Comparison of ENCODE assay signal across 14 mouse cellular contexts in the genomic region with DNA sequence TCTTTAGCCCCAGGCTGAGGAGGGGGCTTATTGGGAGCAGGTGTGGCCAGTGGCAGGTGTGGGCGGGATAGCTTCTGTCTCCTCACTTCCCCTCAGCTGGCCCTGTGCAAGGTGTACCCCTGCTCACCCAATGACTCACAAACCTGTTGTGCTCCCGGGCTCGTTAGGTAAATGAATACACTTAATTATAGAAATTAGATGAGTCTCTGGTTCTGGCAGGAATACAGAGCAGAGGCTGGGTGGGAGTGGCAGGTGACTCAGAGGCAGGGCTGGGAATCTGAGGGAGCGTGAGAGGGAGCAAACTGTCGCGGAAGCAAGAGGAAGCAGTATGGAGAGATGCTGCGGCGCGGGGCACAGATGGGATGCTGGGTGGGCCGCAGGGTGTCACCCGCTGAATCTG. TPM values are rescaled to one million over a fixed set of nuclear protein-coding genes. Genes with fewer than 3 reads are reported as not detected.
A peak's percentile ranks its signal among the peaks of the same experiment; 100 is the strongest.
DNase-seq lines count a peak whose midpoint lies in the region; ATAC-seq lines count a peak whose summit lies in the region.
"Had no signal": no experiment of that assay in that cellular context is flagged by ENCODE, and none has a peak within 500 bp of the region (broad histone marks: within the 10 kb centered on the region; RNA-seq: fewer than 3 reads in every experiment).

No protein-coding gene starts in this region.

- no peak overlapping the region for H3K9ac ChIP-seq in forebrain, embryonic 16.5 days (replicated peaks; ENCODE audit: low read depth, low read length)
- H3K9ac ChIP-seq: lung, embryonic 14.5 days had no signal

- ATAC-seq in forebrain, embryonic 16.5 days = no peak
- ATAC-seq: activated CD4-positive, CD25-positive, alpha-beta regulatory T cell, adult 4 months; hindbrain, postnatal 0 days had no signal

- peak overlapping the region; percentile 35; the same call in 1 of the 2 replicates for H3K27ac ChIP-seq in forebrain, embryonic 10.5 days
- no peak overlapping the region for H3K27ac ChIP-seq in forebrain, embryonic 16.5 days (ENCODE audit: low read length)
- H3K27ac ChIP-seq: hindbrain, postnatal 0 days had no signal

- no peaks in the 10 kb centered on the region; the same call in 1 of the 2 replicates for H3K27me3 ChIP-seq in forebrain, embryonic 10.5 days (ENCODE audit: poor library complexity, severe bottlenecking)
- H3K27me3 ChIP-seq in forebrain, embryonic 16.5 days (replicated peaks; ENCODE audit: control insufficient read depth, insufficient read depth, low read length) = no peaks in the 10 kb centered on the region

- H3K4me2 ChIP-seq in forebrain, embryonic 16.5 days (ENCODE audit: low read length) = no peak overlapping the region
- H3K4me2 ChIP-seq: lung, embryonic 14.5 days had no signal

- intact Hi-C loops in left cerebral cortex, postnatal 36 days (cut with DNase I) = no loop called here

- DNase-seq in forebrain, embryonic 10.5 days (ENCODE audit: extremely low spot score, low spot score) = no peak
- DNase-seq in urinary bladder, postnatal 14 days (ENCODE audit: low spot score) = peak; percentile 8
- no peak for DNase-seq in urinary bladder, postnatal 25 days (ENCODE audit: low spot score)
- peak; percentile 78 for DNase-seq in left cerebral cortex, postnatal 36 days (ENCODE audit: low spot score in 2 of 2)
- DNase-seq in spleen, postnatal 4 days (ENCODE audit: low spot score in 2 of 2) = no peak
- DNase-seq in adrenal gland, postnatal 36 days = no peak
- no peak for DNase-seq in heart, postnatal 4 days
- DNase-seq: kidney, adult 9 months; lung, embryonic 14.5 days had no signal

- no peaks in the 10 kb centered on the region for H3K36me3 ChIP-seq in forebrain, embryonic 10.5 days (replicated peaks)
- H3K36me3 ChIP-seq in forebrain, embryonic 16.5 days (ENCODE audit: control insufficient read depth, insufficient read depth) = no peaks in the 10 kb centered on the region
- H3K36me3 ChIP-seq: G1E had no signal

- H3K9me3 ChIP-seq in forebrain, embryonic 10.5 days = no peaks in the 10 kb centered on the region
- no peaks in the 10 kb centered on the region for H3K9me3 ChIP-seq in forebrain, embryonic 16.5 days (ENCODE audit: control insufficient read depth, low read length)
- H3K9me3 ChIP-seq: G1E had no signal

- 0 out of 2 replicates have a peak, but pooled peaks cover 11% of the 10 kb centered on the region for H3K4me1 ChIP-seq in forebrain, embryonic 10.5 days
- no peaks in the 10 kb centered on the region; the same call in 1 of the 2 replicates for H3K4me1 ChIP-seq in forebrain, embryonic 16.5 days (replicated peaks; ENCODE audit: control insufficient read depth, insufficient read depth, low read length)

- no peak overlapping the region for H3K4me3 ChIP-seq in forebrain, embryonic 10.5 days
- no peak overlapping the region for H3K4me3 ChIP-seq in forebrain, embryonic 16.5 days (replicated peaks; ENCODE audit: low read length)

- 84% methylated on average over 11 of the region's 11 CpGs for WGBS in forebrain, embryonic 10.5 days
- WGBS in forebrain, embryonic 16.5 days = 59% methylated on average over 11 of the region's 11 CpGs

RNA-seq across cellular contexts. Expression of gene Kcnc4, which starts 17.2 kb away (rescaled TPM):
- not detected in 2 replicates for polyA plus RNA-seq in forebrain, embryonic 10.5 days (2016; fragmentation: Nextera tagmentation; extraction: Ambion mirVana)
- polyA plus RNA-seq in forebrain, embryonic 16.5 days (2015; fragmentation: Nextera tagmentation; extraction: Ambion mirVana) = 1.7 and 2.3 TPM in 2 replicates
- total RNA-seq in left cerebral cortex, postnatal 36 days (2021) = 10 to 100 TPM; 65.5 to 73.0 TPM
- 10 to 100 TPM in 1 of 2 experiments, 1 to 10 TPM in 1; 5.1 to 10.5 TPM for total RNA-seq in adrenal gland, postnatal 36 days (2021)
- under 1 TPM; 0.21 to 0.61 TPM for total RNA-seq in heart, postnatal 4 days (2021)
- total RNA-seq: megakaryocyte-erythroid progenitor cell, adult 5-6 weeks had no signal
- polyA plus RNA-seq: activated CD4-positive, CD25-positive, alpha-beta regulatory T cell, adult 4 months; G1E had no signal

Comparison
In these comparisons a context has a peak if more than half of its experiments do, and no peak if none do; other contexts are left out.
1. DNase-seq: peak in urinary bladder, postnatal 14 days (single experiment) and left cerebral cortex, postnatal 36 days (2 of 2); none in forebrain, embryonic 10.5 days (single experiment), urinary bladder, postnatal 25 days (single experiment), spleen, postnatal 4 days (0 of 2), adrenal gland, postnatal 36 days (0 of 2) and heart, postnatal 4 days (single experiment).
2. RNA of gene Kcnc4, which starts 17.2 kb away (total RNA-seq): 65.5 to 73.0 TPM in left cerebral cortex, postnatal 36 days; 5.1 to 10.5 TPM in adrenal gland, postnatal 36 days and 0.21 to 0.61 TPM in heart, postnatal 4 days; every median in the first group is over 4 times any median in the second.